Mouse (Mus musculus) midbrain, embryonic 11.5 days (tissue): ENCODE measurements at regions not wholly inside any gene's neighbourhood (a gene's known extent, or its start where the extent isn't known, plus 50 kb on each side); places are given as distances from the start of the nearest gene placed in this dataset.

Source experiments
- ATAC-seq: fragments of 200-750 bp; cut with Nextera tagmentation; 2 replicates; pipeline ENCODE4 v1.8.0; 2017; ENCODE audit warnings: moderate TSS enrichment, moderate library complexity; ENCODE audit not compliant: low FRiP score
- DNase-seq: peaks from one replicate; pipeline ENCODE4 v3.0.0; 2015; ENCODE audit warnings: low spot score; ENCODE audit errors: missing footprints
- H3K27ac ChIP-seq: fragments of 300-500 bp; sonication (generic); 2 replicates; pipeline ENCODE4 v1.5.1; 2014; ENCODE audit warnings: low read depth, low read length
- H3K27me3 ChIP-seq: fragments of 300-500 bp; sonication (generic); 2 replicates; pipeline ENCODE4 v1.6.1; 2014; ENCODE audit warnings: mild to moderate bottlenecking, low read length, moderate library complexity, mixed read lengths; ENCODE audit not compliant: control insufficient read depth, insufficient read depth
- H3K36me3 ChIP-seq: fragments of 300-500 bp; sonication (generic); 2 replicates; pipeline ENCODE4 v1.6.1; 2014; ENCODE audit warnings: mild to moderate bottlenecking, low read length, moderate library complexity, mixed read lengths; ENCODE audit not compliant: control insufficient read depth, insufficient read depth
- H3K4me1 ChIP-seq: fragments of 300-500 bp; sonication (generic); 2 replicates; pipeline ENCODE4 v1.6.1; 2014; ENCODE audit warnings: low read length; ENCODE audit not compliant: control insufficient read depth, insufficient read depth
- H3K4me2 ChIP-seq: fragments of 300-500 bp; sonication (generic); 2 replicates; pipeline ENCODE4 v1.6.1; 2014; ENCODE audit warnings: mild to moderate bottlenecking, moderate library complexity
- H3K4me3 ChIP-seq: fragments of 300-500 bp; sonication (generic); 2 replicates; pipeline ENCODE4 v1.5.1; 2014; ENCODE audit warnings: low read depth, low read length
- H3K9ac ChIP-seq: fragments of 300-500 bp; sonication (generic); 2 replicates; pipeline ENCODE4 v1.6.1; 2014; ENCODE audit warnings: low read length
- H3K9me3 ChIP-seq: fragments of 300-500 bp; sonication (generic); 2 replicates; pipeline ENCODE4 v1.6.1; 2016; ENCODE audit warnings: low read length; ENCODE audit not compliant: control insufficient read depth
- WGBS: fragments of 180-500 bp; shearing (Covaris S2); extraction: QIAGEN DNeasy Blood & Tissue Kit; methylation state at CpG from one replicate; pipeline ENCODE4 v1.1.7; 2014; 5-methylcytosine and 5-hydroxymethylcytosine counted together

GRCm38 (mm10) chr13:91322331-91322730 is 98.6 kb upstream of the Atg10 start:
- 88% methylated on average over 6 of the region's 6 CpGs for WGBS
- Histone ChIP-seq H3K9me3 (no peaks in the 10 kb centered on the region), H3K4me1 (no peaks in the 10 kb centered on the region), H3K27ac (no peak overlapping the region), H3K4me2 (no peak overlapping the region), H3K9ac (no peak overlapping the region), H3K27me3 (no peaks in the 10 kb centered on the region), H3K4me3 (no peak overlapping the region), H3K36me3 (no peaks in the 10 kb centered on the region)
- ATAC-seq = no peak
- no peak for DNase-seq

- H3K4me1 ChIP-seq = no peaks in the 10 kb centered on the region
- H3K9me3 ChIP-seq = no peaks in the 10 kb centered on the region
- no peaks in the 10 kb centered on the region for H3K27me3 ChIP-seq
- no peak for ATAC-seq
- no peak overlapping the region for H3K9ac ChIP-seq
- no peaks in the 10 kb centered on the region for H3K36me3 ChIP-seq
- H3K27ac ChIP-seq = no peak overlapping the region
- H3K4me3 ChIP-seq = no peak overlapping the region
- 95% methylated on average over 3 of the region's 3 CpGs for WGBS
- H3K4me2 ChIP-seq = no peak overlapping the region
- DNase-seq = no peak
These were observed 103.1 kb upstream of the Atg10 start for GRCm38 (mm10) chr13:91326834-91327233.

GRCm38 (mm10) chr13:91334283-91334682 is 110.5 kb upstream of the Atg10 start:
- no peaks in the 10 kb centered on the region for H3K36me3 ChIP-seq
- ATAC-seq = no peak
- DNase-seq = no peak

GRCm38 (mm10) chr13:91344139-91344538 is 115.9 kb upstream of the Ssbp2 start:
- H3K27me3 ChIP-seq = no peaks in the 10 kb centered on the region
- H3K4me2 ChIP-seq = no peak overlapping the region
- H3K9me3 ChIP-seq = no peaks in the 10 kb centered on the region
- ATAC-seq (no peak), DNase-seq (peak; percentile 69)
- no peak overlapping the region for H3K4me3 ChIP-seq
- no peak overlapping the region for H3K9ac ChIP-seq
- no peaks in the 10 kb centered on the region for H3K36me3 ChIP-seq
- H3K4me1 ChIP-seq = no peaks in the 10 kb centered on the region
- H3K27ac ChIP-seq = no peak overlapping the region
- WGBS = 67% methylated on average over 1 of the region's 1 CpGs

More at GRCm38 (mm10) chr13:91334283-91334682, 110.5 kb upstream of the Atg10 start:
- Histone ChIP-seq H3K4me2 (no peak overlapping the region), H3K9me3 (no peaks in the 10 kb centered on the region), H3K9ac (no peak overlapping the region), H3K27ac (no peak overlapping the region), H3K4me1 (no peaks in the 10 kb centered on the region), H3K4me3 (no peak overlapping the region), H3K27me3 (no peaks in the 10 kb centered on the region)

- no peak for ATAC-seq
These were observed 111.5 kb upstream of the Ssbp2 start for GRCm38 (mm10) chr13:91348489-91349083.

GRCm38 (mm10) chr13:91352311-91352710 is 107.8 kb upstream of the Ssbp2 start:
- no peak overlapping the region for H3K9ac ChIP-seq

More at GRCm38 (mm10) chr13:91348489-91349083, 111.5 kb upstream of the Ssbp2 start:
- H3K9me3 ChIP-seq = no peaks in the 10 kb centered on the region
- DNase-seq = peak; percentile 75
- no peak overlapping the region for H3K4me2 ChIP-seq
- no peaks in the 10 kb centered on the region for H3K27me3 ChIP-seq
- no peaks in the 10 kb centered on the region for H3K4me1 ChIP-seq
- H3K9ac ChIP-seq = no peak overlapping the region
- 93% methylated on average over 12 of the region's 12 CpGs for WGBS
- no peak overlapping the region for H3K4me3 ChIP-seq
- H3K27ac ChIP-seq = no peak overlapping the region
- no peaks in the 10 kb centered on the region for H3K36me3 ChIP-seq

GRCm38 (mm10) chr13:91356516-91356915 is 103.6 kb upstream of the Ssbp2 start:
- Histone ChIP-seq H3K4me1 (no peaks in the 10 kb centered on the region), H3K4me2 (no peak overlapping the region), H3K27ac (no peak overlapping the region), H3K4me3 (no peak overlapping the region), H3K36me3 (no peaks in the 10 kb centered on the region), H3K9ac (no peak overlapping the region), H3K27me3 (no peaks in the 10 kb centered on the region), H3K9me3 (no peaks in the 10 kb centered on the region)
- WGBS = 94% methylated on average over 9 of the region's 9 CpGs
- ATAC-seq (no peak), DNase-seq (no peak)

More at GRCm38 (mm10) chr13:91352311-91352710, 107.8 kb upstream of the Ssbp2 start:
- Histone ChIP-seq H3K4me1 (no peaks in the 10 kb centered on the region), H3K4me2 (no peak overlapping the region), H3K9me3 (no peaks in the 10 kb centered on the region), H3K27me3 (no peaks in the 10 kb centered on the region), H3K27ac (no peak overlapping the region), H3K4me3 (no peak overlapping the region), H3K36me3 (no peaks in the 10 kb centered on the region)
- DNase-seq (no peak), ATAC-seq (no peak)
- WGBS = 90% methylated on average over 8 of the region's 8 CpGs

- Histone ChIP-seq H3K27ac (no peak overlapping the region), H3K4me1 (no peaks in the 10 kb centered on the region), H3K36me3 (no peaks in the 10 kb centered on the region), H3K4me2 (no peak overlapping the region), H3K9ac (no peak overlapping the region), H3K9me3 (no peaks in the 10 kb centered on the region), H3K27me3 (no peaks in the 10 kb centered on the region), H3K4me3 (no peak overlapping the region)
- ATAC-seq (no peak), DNase-seq (no peak)
- 74% methylated on average over 6 of the region's 6 CpGs for WGBS
These were observed 100.0 kb upstream of the Ssbp2 start for GRCm38 (mm10) chr13:91360121-91360520.

- H3K4me3 ChIP-seq = no peak overlapping the region
- no peaks in the 10 kb centered on the region for H3K27me3 ChIP-seq
- H3K9ac ChIP-seq = no peak overlapping the region
- 78% methylated on average over 2 of the region's 2 CpGs for WGBS
- no peak overlapping the region for H3K4me2 ChIP-seq
- ATAC-seq (no peak), DNase-seq (no peak)
- peaks cover 10% of the 10 kb centered on the region for H3K4me1 ChIP-seq
- no peaks in the 10 kb centered on the region for H3K9me3 ChIP-seq
- no peak overlapping the region for H3K27ac ChIP-seq
- H3K36me3 ChIP-seq = no peaks in the 10 kb centered on the region
These were observed 94.7 kb upstream of the Ssbp2 start for GRCm38 (mm10) chr13:91365270-91365952.
